Mouse (Mus musculus) forelimb bud, embryonic 11.5 days (tissue): ENCODE measurements at regions not wholly inside any gene's neighbourhood (a gene's known extent, or its start where the extent isn't known, plus 50 kb on each side); places are given as distances from the start of the nearest gene placed in this dataset.
"Not testable (repeated sequence)": the region's sequence is repeated elsewhere in the genome, so short reads cannot be mapped to it uniquely, and the experiment has no call there.

Source experiments
- DNase-seq: peaks from one replicate; pipeline ENCODE4 v3.0.0-alpha.2; 2012; ENCODE audit warnings: low read depth, low spot score

DNA sequence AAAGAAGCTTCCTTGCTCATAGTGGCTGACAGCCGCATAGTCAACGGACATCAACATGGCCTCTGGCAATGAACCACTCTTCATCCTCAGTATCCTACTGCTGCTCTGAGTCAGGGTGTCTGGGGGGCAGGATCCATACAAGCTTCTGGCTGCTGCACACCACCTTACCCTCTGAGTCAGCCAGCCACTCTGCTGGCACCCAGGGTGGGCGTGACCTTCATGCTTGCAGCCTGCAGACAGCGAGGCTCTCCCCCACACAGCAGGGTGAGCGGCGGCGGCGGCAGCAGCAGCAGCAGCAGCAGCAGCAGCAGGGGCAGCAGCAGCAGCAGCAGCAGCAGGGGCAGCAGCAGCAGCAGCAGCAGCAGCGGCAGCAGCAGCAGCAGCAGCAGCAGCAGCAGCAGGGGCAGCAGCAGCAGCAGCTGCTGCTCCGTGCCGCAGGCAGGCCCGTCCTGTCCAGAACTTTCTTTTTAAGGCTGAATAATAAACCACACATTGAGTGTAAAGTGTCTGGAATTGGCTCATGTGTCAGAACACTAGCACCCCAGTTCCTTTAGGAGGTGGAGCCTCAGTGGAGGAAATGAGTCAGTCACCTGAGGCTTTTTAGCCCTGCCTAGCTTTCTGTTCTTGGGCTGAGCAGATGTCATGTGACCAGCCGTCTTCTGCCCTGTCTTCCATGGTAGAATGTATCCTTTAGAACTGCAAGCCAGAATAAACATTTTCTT lies 186.3 kb downstream of the 1810013L24Rik start:
- no peak for DNase-seq

DNA sequence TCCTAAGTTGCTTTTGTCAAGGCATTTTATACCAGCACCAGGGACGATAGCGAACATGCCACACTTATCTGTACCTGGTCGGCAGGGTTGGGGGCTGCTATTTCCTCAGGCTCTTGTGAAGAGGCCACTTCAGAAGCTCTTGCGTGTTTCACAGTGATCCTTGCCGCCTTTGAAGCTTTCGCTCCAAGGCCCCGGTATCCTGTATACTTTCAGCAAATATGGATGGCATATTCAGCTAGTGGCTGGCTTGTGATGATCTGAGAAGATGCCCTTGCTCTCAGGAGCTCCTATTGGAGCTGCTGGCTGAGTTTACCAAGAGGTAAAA lies 186.8 kb downstream of the 1810013L24Rik start:
- DNase-seq: no peak

DNA sequence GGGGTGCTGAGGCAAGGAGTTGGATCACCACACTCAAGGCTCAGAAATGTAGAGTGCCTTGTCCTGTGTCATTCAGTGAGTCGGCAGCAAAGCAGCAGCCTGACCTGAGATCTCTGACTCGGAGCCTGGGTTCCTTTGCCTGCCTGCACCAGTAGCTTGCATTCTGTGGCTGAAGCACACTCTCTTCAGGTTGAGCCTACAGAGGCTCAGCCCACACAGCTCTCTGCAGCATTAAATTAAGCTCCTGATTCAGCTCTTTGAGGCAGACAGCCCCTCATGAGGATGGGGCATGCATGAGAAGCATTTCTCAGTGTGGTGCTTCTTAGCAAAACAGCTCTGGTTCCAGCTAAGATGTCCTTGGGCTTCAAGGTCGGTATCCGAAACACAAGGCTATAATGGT lies 200.8 kb downstream of the 1810013L24Rik start:
- DNase-seq: no peak

DNA sequence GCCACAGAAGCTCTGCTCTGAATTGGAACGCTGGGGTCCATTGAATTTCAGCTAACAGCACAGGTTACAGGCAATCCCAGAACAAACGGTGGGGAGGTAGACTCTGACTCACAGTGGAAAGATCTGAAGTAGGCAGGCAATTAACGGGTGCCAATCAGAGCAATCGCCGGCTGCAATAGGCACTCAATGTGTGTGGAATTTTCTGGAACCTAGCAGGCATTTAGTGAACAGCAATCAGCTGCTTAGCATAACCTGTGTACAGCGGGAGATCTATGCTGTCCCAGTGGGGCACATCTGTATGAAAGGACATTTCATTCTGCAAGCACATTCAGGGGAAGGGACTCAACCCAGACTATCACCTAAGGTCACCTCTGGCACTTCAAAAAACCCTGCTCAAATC lies 213.4 kb downstream of the 1810013L24Rik start:
- DNase-seq: no peak

GRCm38 (mm10) chr16:9046864-9047263 lies 217.0 kb downstream of the 1810013L24Rik start:
- no peak for DNase-seq

DNA sequence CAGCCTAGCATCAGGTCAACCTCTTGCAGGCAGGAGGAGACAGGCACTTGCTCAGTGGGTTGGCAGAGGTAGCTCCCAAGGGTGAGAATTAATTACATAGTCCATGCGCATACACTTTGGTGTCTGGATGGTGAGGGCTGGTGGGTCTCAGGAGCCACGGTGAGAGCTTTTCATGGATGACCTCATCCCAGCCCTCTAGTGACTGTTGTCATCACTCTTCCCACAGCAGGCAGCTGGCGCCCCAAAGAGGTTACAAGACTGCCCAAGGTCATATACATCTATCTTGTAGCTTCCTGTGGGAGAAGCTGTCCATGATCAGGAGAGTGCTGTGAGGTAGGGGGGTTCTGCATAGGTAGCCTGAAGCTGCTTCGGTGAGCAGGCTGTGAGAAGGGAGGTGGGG lies 224.5 kb downstream of the 1810013L24Rik start:
- DNase-seq: no peak

DNA sequence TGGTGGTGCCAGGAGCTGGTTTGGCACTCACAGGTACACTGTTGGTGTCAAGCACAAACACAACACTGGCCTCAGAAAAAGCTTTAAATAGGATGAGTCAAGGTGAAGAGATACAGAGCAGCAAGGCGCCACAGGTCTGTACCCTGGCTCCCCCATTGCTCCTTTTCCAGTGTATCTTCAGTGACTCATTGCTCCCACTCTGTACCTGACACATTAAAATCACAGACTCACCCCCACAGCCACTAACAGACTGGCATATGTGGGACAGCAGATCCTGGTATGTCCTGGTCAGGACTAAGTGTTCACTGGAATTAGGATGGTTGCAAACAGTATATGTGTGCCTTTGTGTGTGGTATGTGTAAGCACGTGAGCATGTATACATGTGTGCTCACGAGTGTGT lies 226.5 kb downstream of the 1810013L24Rik start:
- no peak for DNase-seq

- DNase-seq: no peak
Observed at GRCm38 (mm10) chr16:9071526-9071925, 241.6 kb downstream of the 1810013L24Rik start.

DNA sequence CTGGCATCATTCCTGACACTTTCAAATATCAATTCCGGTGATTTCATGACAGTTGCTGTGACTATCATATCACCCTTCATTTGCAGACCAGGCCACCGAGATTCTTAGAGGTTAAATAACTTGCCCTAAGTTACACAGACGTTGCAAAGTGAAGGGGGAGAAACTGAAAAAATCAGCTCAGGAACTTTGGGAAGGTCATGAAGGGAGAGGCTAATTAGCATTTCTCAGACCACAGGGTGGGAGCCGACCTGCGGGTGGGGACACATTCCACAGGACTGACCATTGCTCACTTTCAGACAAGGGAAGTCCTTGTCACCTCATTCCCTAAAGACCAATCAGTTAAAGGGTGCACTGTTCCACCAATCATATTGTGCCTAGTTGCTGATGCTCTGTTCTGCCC lies 242.1 kb downstream of the 1810013L24Rik start:
- DNase-seq: not testable (repeated sequence)

DNA sequence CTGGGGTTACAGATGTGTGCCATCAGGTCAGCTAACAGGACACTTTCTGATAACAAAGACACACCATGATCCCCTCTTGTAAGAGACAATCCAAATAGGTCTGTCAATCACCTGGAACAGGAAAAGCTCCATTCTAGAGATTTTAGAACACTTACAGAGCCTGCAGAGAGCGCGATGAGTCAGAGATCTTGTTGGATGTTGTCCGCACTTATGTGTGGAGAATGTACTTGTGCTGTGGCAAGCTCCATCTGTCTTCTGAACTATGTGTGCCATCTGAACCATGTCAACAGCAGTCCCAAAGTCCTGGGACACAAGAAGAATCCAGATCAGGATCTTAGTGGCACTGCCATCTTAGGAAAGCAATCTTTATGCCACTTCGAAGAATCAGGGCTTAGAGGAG lies 244.4 kb downstream of the 1810013L24Rik start:
- no peak for DNase-seq

- DNase-seq: no peak
Observed at GRCm38 (mm10) chr16:9077451-9077850, 247.6 kb downstream of the 1810013L24Rik start.

DNA sequence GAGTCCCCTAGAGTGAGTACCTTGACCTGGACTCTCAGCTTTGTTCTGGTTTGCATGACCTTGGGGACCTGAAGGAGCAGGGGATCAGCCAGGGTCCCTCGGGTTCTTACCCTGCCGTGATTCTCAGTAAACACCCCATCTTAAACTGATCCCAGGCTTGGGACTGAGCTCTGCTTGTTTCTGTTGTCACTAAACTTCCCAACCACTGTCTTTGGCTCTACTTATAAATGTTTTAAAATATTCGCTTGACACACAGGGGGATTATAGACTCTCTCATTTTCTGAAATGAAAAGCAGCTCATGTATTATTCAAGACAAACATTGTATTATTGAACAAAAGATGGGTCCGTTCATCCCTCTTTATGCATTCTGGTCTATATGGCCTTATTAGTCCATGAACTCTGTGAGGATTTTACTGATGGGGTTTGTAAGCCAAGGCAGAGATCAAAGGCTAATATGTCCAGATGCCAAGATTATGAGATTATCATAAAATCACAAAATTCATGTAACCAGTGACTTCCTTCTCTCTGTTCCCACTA lies 248.6 kb downstream of the 1810013L24Rik start:
- DNase-seq: no peak

- DNase-seq: no peak
Observed at GRCm38 (mm10) chr16:9083040-9083439, 253.1 kb downstream of the 1810013L24Rik start.

GRCm38 (mm10) chr16:9083740-9084139 lies 253.8 kb downstream of the 1810013L24Rik start:
- DNase-seq: no peak

- no peak for DNase-seq
Observed at GRCm38 (mm10) chr16:9084581-9084980, 254.7 kb downstream of the 1810013L24Rik start.

GRCm38 (mm10) chr16:9085133-9085532 lies 255.2 kb downstream of the 1810013L24Rik start:
- DNase-seq: no peak

- no peak for DNase-seq
Observed at GRCm38 (mm10) chr16:9085977-9086376, 256.1 kb downstream of the 1810013L24Rik start.

DNA sequence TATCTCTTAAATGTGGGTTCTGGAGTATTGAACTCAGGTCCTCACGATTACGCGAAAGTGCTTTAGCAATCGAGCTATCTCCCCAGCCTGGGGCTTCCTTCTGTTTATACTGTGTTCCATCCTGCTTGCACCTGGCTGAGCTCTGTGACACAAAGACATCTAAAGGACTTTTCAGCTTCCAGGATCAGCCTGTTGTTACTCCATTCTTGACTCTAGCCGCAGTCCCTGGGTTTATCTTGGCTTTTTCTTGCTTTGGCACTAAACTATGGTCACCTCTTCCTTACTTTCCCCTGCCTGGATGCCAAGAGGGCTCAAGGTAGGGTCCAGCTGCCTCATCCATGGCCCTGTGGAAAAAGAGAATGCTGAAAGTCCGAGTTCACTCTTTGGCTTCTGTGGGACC lies 261.9 kb downstream of the 1810013L24Rik start:
- no peak for DNase-seq

DNA sequence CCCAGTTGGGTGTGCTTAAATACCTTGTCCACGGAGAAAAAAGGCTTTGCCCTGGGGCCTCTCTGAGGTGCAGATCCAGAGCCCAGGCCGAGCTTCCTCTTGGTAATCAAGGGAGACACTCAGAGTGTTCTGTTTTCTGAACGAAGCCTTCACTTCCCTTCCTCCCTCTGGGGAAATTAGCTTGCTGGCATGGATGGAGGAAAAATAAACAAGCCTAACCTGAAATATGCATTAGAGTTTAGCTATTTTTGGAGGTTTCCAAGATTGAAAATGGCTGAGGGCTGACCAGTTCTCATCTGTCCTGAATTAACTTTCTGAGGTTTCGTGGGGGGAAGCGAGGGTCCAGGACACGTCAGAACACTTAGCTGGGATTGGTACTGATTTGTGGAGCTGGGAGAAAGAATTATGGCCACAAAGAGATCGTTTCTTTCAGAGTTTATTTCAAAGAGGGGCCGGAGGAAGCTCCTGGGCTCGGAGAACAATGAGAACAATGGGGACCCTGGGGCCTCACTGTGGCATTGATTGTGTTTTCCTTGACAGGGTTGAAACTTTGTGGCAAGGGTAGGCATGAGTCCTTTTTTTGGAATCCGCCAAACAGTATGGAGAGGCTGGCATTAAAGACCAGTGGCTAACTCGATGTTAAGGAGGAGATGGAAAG lies 262.4 kb downstream of the 1810013L24Rik start:
- no peak for DNase-seq

- DNase-seq: no peak
Observed at GRCm38 (mm10) chr16:9093593-9093992, 263.7 kb downstream of the 1810013L24Rik start.

- peak; percentile 16 for DNase-seq
Observed at GRCm38 (mm10) chr16:9094201-9094600, 264.3 kb downstream of the 1810013L24Rik start.

- DNase-seq: no peak
Observed at GRCm38 (mm10) chr16:9106211-9106610, 276.3 kb downstream of the 1810013L24Rik start.

- not testable (repeated sequence) for DNase-seq
Observed at GRCm38 (mm10) chr16:9106676-9107075, 276.8 kb downstream of the 1810013L24Rik start.
